Mouse (Mus musculus) cerebellum, adult 11-12 months (tissue): ENCODE data around the gene Tbc1d16.

Experiments used
- DNase-seq: peaks from one replicate; pipeline ENCODE4 v3.0.0; 2022

Gene Tbc1d16

GRCm38 (mm10) chr11:119205738-119206137, 22.6 kb downstream of the Tbc1d16 start:
- no peak for DNase-seq

GRCm38 (mm10) chr11:119203423-119203822, 24.9 kb downstream of the Tbc1d16 start:
- DNase-seq = no peak

GRCm38 (mm10) chr11:119199233-119199601, 29.1 kb downstream of the Tbc1d16 start:
- no peak for DNase-seq

DNA sequence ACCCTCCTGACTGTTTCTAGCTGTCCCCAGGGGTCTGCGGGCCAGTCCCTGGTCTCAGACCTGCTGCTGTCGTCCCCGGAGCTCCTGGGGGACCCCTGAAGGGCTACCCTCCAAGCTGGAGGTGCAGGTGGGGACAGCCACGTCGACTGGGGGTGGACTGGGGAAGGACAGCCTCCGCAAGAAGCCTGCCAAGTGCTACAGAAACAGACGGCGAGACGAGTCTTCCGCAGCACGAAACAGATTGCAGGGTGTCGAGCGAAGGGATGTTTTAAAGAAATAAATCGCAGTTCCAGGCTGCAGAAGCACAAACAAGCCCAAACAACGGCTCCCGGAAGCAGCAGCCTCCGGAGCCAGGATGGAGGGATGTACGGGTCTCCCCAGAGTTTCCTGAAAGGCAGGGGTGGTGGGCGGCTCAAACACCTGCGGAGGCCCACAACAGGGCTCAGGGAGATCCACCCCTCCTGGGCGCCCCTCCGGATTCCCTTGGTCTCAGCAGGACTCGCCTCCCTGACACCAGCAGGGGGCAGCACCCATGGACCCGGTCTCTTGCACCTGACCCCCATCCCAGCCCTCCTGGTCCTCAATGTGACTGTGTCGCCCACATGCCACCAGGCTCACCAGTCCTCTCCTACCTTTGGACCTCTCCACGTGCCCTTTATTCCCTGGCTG, 29.6 kb downstream of the Tbc1d16 start:
- peak; percentile 88 for DNase-seq

DNA sequence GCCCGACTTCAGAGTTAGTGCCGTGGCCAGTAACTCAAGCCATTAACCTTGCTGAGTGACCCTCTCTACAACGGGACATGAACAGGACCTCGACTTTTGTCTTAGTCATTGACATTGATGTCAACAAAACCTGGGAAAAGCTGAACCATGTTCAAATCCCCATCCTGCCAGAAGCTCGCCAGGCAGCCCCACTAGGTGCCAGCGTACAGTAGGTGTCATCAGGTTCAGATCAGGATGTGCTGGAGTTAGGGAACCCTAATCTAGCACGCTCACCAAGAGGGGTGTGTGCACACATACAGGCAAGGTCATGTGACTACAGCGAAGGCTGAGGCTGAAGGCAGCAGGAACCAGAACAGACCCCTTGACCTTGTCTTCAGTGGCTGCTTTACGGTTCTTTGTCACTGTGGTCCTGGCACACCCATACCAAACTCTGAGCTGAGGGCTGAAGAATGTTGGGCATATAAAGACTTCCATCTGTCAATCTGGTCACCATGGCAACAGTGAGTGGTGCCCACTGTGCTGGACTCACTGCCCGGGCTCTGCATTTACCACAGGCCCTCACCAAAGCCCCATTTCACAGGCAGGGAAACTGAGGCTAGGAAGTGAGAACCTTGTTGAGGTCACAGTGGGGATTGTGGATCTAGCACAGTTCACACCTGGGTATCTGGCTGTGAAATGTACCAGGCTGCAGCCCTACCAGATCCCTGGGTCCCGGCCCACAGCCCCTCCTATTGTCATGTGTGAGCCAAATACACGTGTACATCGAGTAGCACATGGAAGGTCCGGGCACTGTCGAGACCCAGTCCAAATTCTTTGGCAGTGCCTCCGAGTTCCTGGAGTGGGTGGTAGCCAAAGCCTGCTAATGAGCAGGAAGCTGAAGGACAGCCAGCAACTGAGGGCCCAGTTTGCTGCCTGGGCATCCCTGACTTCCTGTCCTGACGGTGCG, 30.4 kb downstream of the Tbc1d16 start:
- DNase-seq = peak; percentile 93

- DNase-seq = no peak
These were observed 35.7 kb downstream of the Tbc1d16 start for GRCm38 (mm10) chr11:119192605-119193004.

DNA sequence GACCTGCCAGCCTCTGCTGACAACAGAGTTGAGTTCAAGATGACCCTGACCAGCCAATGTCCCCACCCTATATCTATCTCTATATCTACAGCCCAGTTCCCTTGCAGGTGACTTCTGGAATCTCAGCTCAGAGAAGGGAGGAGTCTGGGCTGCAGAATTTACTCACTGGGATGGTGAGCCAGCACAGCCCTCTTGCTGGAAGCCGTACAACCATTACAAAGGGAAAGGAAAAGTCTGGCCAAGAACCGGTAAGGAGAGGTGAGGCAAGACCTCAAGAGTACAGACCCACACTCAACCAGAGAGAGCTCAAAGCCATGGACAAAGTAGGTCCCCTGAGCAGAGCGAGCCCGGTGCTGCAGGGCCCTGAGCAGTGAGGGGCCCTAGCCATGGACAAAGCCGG, 36.1 kb downstream of the Tbc1d16 start:
- no peak for DNase-seq

- no peak for DNase-seq
These were observed 36.7 kb downstream of the Tbc1d16 start for GRCm38 (mm10) chr11:119191606-119192081.

DNA sequence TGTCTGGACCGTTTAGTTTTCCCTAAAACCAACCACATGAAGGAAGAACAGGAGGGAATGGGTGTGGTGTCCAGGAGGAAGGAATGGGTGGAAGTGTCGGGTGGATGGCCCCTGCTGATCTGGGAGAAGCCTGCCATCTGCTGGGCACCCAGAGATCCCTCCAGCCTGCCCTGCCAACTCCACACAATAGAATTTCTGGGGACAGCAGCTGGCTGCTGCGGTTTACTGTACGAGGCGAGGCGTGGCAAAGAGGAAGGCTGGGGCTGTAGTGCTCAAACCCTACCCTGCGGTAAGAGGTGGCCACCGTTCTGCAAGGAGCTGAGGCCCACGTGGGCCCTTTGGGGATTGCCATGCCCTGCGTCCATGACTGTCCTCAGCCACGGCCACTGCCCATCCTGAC, 37.8 kb downstream of the Tbc1d16 start:
- DNase-seq = peak; percentile 67

DNA sequence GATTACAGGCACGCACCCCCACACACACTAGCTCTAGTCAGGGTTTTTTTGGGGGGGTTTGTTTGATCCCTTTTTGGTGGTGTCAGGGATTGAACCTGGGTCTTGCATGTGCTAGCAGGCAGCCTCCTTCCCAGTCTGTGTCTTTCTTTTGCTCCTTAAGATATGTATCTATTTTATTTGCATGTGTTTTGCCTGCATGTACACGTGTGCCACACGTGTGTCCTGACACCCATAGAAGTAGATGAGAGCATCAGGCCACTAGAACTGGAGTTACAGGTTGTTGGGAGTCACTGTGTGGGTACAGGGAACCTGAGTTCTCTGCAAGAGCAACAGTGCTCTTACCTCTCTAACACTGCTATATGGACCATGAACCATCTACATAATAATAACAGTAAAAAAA, 39.0 kb downstream of the Tbc1d16 start:
- DNase-seq = no peak

DNA sequence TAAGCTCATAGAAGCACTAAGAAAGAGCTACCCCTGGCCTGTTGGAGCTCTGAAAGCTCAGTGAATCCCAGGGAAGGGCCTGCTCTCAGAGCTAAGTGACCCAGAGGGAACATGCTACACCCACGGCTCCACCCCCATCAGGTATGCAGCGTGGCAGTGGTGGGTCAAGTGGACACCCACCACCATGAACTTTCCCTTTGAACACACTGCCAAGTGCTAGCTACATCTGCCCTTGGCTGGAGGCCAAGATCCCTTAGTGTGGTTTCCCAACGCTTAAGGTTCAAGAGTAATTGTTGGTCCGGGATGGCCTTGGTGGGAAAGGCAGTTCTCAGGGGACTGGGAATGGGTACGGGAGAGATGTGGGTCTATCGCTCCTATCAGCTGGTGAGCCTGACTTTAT, 39.9 kb downstream of the Tbc1d16 start:
- no peak for DNase-seq

GRCm38 (mm10) chr11:119187800-119188197, 40.5 kb downstream of the Tbc1d16 start:
- peak; percentile 43 for DNase-seq

GRCm38 (mm10) chr11:119186989-119187799, 41.1 kb downstream of the Tbc1d16 start:
- peak; percentile 66 for DNase-seq

DNA sequence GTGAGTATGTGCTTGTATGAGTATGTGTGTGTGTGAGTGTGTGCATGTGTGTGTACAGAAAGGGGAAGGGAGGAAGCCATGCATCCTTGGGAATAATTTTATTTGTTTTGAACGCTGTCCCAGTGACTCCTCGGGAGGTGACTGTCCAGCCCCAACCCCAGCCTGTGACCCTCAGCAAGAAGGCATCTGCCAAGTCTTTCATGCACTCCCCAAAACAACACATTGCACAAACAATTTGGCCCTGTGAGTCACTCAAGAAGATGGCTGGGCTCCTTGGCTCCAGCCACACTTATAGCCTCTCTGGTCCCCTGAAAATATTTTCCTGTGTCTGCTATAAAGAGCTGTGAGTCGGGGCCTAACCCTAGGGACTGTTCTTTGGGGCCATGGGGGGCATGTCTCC, 41.9 kb downstream of the Tbc1d16 start:
- no peak for DNase-seq

- DNase-seq = no peak
These were observed 44.5 kb downstream of the Tbc1d16 start for GRCm38 (mm10) chr11:119183684-119184310.

DNA sequence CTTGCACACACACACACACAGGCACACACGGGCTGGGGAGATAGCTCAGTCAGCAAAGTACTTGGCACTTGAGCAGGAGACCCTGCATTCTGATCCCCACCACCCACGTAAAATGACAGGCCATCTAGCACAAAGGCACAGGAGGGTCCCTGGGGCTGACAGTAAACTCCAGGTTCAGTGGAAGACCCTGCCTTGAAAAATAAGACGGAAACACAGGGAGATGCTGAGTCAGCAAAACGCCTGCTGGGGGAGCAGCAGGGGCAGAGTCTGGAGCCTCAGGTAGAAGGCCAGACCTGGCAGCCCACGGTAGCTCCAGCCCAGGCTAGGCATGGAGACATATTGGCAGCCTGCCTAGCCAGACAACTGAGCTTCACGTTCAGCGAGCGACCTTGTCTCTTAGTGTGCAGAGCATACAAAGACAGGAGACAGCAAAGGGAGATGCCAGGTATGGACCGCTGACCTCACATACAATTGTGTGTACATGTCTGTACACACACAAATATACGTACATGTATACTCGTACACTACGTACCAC, 46.4 kb downstream of the Tbc1d16 start:
- no peak for DNase-seq

GRCm38 (mm10) chr11:119180824-119181582, 47.3 kb downstream of the Tbc1d16 start:
- no peak for DNase-seq

GRCm38 (mm10) chr11:119178317-119178716, 50.0 kb downstream of the Tbc1d16 start:
- no peak for DNase-seq

GRCm38 (mm10) chr11:119176389-119177179, 51.7 kb downstream of the Tbc1d16 start:
- DNase-seq = no peak

DNA sequence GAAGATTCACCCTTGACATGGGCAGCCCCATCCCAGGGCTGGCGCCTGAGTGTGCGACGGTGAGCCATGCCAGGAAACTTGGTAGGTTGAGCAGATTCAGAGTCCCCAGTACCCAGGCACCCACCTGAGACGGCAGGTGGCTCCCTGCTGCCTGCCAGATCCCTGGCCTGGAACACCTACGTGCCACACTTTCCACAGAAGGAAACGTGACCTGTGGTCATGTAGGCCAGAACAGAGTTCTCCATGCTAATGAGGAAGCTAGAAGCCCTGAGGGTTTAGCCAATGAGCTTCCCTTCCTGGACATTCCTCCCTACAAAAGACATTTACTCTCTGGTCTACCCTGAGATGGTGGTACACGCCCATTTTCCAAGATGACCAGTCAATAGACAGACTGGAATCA, 56.7 kb downstream of the Tbc1d16 start:
- no peak for DNase-seq

GRCm38 (mm10) chr11:119168851-119169250, 59.4 kb downstream of the Tbc1d16 start:
- DNase-seq = no peak
